8 mouse cellular contexts compared by ENCODE assay signal in the genomic region with DNA sequence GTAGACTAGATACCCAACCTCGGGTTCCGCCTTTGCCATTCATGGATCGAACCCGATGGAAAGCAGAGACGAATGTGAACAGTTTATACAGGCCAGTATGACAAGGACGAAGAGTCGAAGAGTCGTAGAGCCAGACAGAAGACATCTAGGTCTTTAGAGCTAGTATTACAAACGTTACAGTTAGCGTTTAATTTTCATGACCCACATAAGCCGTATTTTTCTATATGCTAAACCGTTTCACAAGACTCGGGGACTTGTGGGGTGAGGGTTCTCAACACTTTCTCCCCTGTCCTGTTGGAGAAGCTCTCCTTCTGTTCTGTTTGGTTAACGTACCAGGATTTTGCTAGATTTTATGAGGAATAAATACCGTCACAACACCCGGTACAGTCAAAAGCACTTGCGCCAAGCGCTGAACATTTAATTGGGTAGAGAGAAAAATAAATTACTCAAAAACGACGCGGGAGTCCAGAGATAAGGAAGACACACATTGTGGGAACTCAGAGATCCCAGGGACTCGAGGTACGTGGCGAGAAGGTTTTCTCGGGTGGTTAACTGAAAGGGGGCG. TPM values are rescaled to one million over a fixed set of nuclear protein-coding genes. Genes with fewer than 3 reads are reported as not detected.
DNase-seq lines count a peak whose midpoint lies in the region; ATAC-seq and TF ChIP-seq lines count a peak whose summit lies in the region.

No protein-coding gene starts in this region.

- no peak for TF ChIP-seq CTCF in small intestine, adult 2 months (IDR thresholded peaks at IDR 0.05; ENCODE audit: extremely low read depth, insufficient read length, insufficient replicate concordance, low read depth, low read length)

- no peak for ATAC-seq in neural tube, embryonic 11.5 days (ENCODE audit: insufficient read depth, low FRiP score, low TSS enrichment)
- ATAC-seq in limb, embryonic 11.5 days (ENCODE audit: insufficient number of reproducible peaks, low FRiP score, low TSS enrichment, low read depth) = no peak

- H3K27me3 ChIP-seq in neural tube, embryonic 11.5 days (ENCODE audit: control insufficient read depth, insufficient read depth, low read length) = no peaks in the 10 kb centered on the region
- H3K27me3 ChIP-seq in limb, embryonic 11.5 days (ENCODE audit: control insufficient read depth, insufficient read depth, low read length) = 0 out of 2 replicates have a peak, but pooled peaks cover 2% of the 10 kb centered on the region
- H3K27me3 ChIP-seq in small intestine, adult 2 months (ENCODE audit: control insufficient read depth, insufficient read depth, low read length) = peaks cover 2% of the 10 kb centered on the region; the same call in 1 of the 2 replicates

- peak; percentile 17 to 39 for DNase-seq in cerebellum, postnatal 10 days
- DNase-seq in cerebellum, adult 11-12 months = no peak
- no peak for DNase-seq in neural tube, embryonic 11.5 days (ENCODE audit: low spot score)
- DNase-seq in neural tube, embryonic 10.5 days (ENCODE audit: extremely low spot score, low spot score) = no peak
- DNase-seq in limb, embryonic 11.5 days (ENCODE audit: low spot score) = no peak
- DNase-seq in kidney, adult 11 months = no peak
- DNase-seq in urinary bladder, postnatal 36 days (ENCODE audit: low spot score in 2 of 2) = no peak

- no peaks in the 10 kb centered on the region for H3K36me3 ChIP-seq in neural tube, embryonic 11.5 days (ENCODE audit: control insufficient read depth, insufficient read depth, low read length)
- H3K36me3 ChIP-seq in limb, embryonic 11.5 days (ENCODE audit: control insufficient read depth, insufficient read depth, low read length) = no peaks in the 10 kb centered on the region
- no peaks in the 10 kb centered on the region for H3K36me3 ChIP-seq in small intestine, adult 2 months (ENCODE audit: control insufficient read depth, insufficient read depth, low read length)

- H3K27ac ChIP-seq in neural tube, embryonic 11.5 days (ENCODE audit: low read depth, low read length) = no peak overlapping the region
- no peak overlapping the region for H3K27ac ChIP-seq in limb, embryonic 11.5 days (replicated peaks; ENCODE audit: low read depth, low read length)
- H3K27ac ChIP-seq in small intestine, adult 2 months (ENCODE audit: insufficient read depth, low read depth, low read length) = peak overlapping the region; percentile 48

- WGBS in neural tube, embryonic 11.5 days = 4% methylated on average over 26 of the region's 26 CpGs
- 7% methylated on average over 26 of the region's 26 CpGs for WGBS in limb, embryonic 11.5 days
- WGBS in small intestine, adult 2 months = 12% methylated on average over 26 of the region's 26 CpGs

- H3K9me3 ChIP-seq in neural tube, embryonic 11.5 days (ENCODE audit: control insufficient read depth, low read length) = no peaks in the 10 kb centered on the region
- H3K9me3 ChIP-seq in limb, embryonic 11.5 days (ENCODE audit: control insufficient read depth, low read length) = no peaks in the 10 kb centered on the region

- H3K4me1 ChIP-seq in neural tube, embryonic 11.5 days (ENCODE audit: control insufficient read depth, insufficient read depth, low read length) = 0 out of 2 replicates have a peak, but pooled peaks cover 5% of the 10 kb centered on the region
- H3K4me1 ChIP-seq in limb, embryonic 11.5 days (ENCODE audit: control insufficient read depth, insufficient read depth, low read length) = no peaks in the 10 kb centered on the region
- H3K4me1 ChIP-seq in small intestine, adult 2 months (ENCODE audit: control insufficient read depth, insufficient read depth, insufficient read length, low read length) = no peaks in the 10 kb centered on the region

- peak overlapping the region; percentile 78 for H3K4me2 ChIP-seq in neural tube, embryonic 11.5 days (ENCODE audit: low read depth)
- H3K4me2 ChIP-seq in limb, embryonic 11.5 days (ENCODE audit: low read depth, severe bottlenecking) = peak overlapping the region; percentile 62

- TF ChIP-seq POLR2A in small intestine, adult 2 months (IDR thresholded peaks at IDR 0.05; ENCODE audit: low read depth, low read length) = no peak; the same call in 1 of the 2 replicates

- H3K4me3 ChIP-seq in neural tube, embryonic 11.5 days (ENCODE audit: low read depth, low read length) = peak overlapping the region; percentile 43
- H3K4me3 ChIP-seq in limb, embryonic 11.5 days (ENCODE audit: low read depth, low read length) = peak overlapping the region; percentile 35
- H3K4me3 ChIP-seq in small intestine, adult 2 months (ENCODE audit: low read depth, low read length) = peak overlapping the region; percentile 67

- peak overlapping the region; percentile 35 for H3K9ac ChIP-seq in neural tube, embryonic 11.5 days (ENCODE audit: low read length)
- H3K9ac ChIP-seq in limb, embryonic 11.5 days (ENCODE audit: low read length) = no peak overlapping the region

RNA-seq across cellular contexts. Expression of gene Ccdc184, which starts 13.7 kb away (rescaled TPM):
- polyA plus RNA-seq in neural tube, embryonic 11.5 days (2014; fragmentation: Nextera tagmentation; extraction: Ambion mirVana) = 10.3 and 12.2 TPM in 2 replicates
- polyA plus RNA-seq in limb, embryonic 11.5 days (2014; fragmentation: Nextera tagmentation; extraction: Ambion mirVana) = 0.40 and 0.70 TPM in 2 replicates
- 0.22 and 0.43 TPM in 2 replicates for polyA plus RNA-seq in small intestine, adult 2 months (2012; rRNA removed)

RNA-seq across cellular contexts. Expression of gene Olfr288, which starts 14.7 kb away (rescaled TPM):
- polyA plus RNA-seq in neural tube, embryonic 11.5 days (2014; fragmentation: Nextera tagmentation; extraction: Ambion mirVana) = not detected in 2 replicates
- not detected in 2 replicates for polyA plus RNA-seq in limb, embryonic 11.5 days (2014; fragmentation: Nextera tagmentation; extraction: Ambion mirVana)
- polyA plus RNA-seq in small intestine, adult 2 months (2012; rRNA removed) = not detected in 2 replicates

RNA-seq across cellular contexts. Expression of gene Asb8, which starts 15.2 kb away (rescaled TPM):
- 50.7 and 58.1 TPM in 2 replicates for polyA plus RNA-seq in neural tube, embryonic 11.5 days (2014; fragmentation: Nextera tagmentation; extraction: Ambion mirVana)
- polyA plus RNA-seq in limb, embryonic 11.5 days (2014; fragmentation: Nextera tagmentation; extraction: Ambion mirVana) = 47.1 and 47.2 TPM in 2 replicates
- polyA plus RNA-seq in small intestine, adult 2 months (2012; rRNA removed) = 15.8 and 27.3 TPM in 2 replicates

RNA-seq across cellular contexts. Expression of gene Gm44579, which starts 40.1 kb away (rescaled TPM):
- not detected in 2 replicates for polyA plus RNA-seq in neural tube, embryonic 11.5 days (2014; fragmentation: Nextera tagmentation; extraction: Ambion mirVana)
- polyA plus RNA-seq in limb, embryonic 11.5 days (2014; fragmentation: Nextera tagmentation; extraction: Ambion mirVana) = not detected in 2 replicates
- not detected in 2 replicates for polyA plus RNA-seq in small intestine, adult 2 months (2012; rRNA removed)

RNA-seq across cellular contexts. Expression of gene Olfr287, which starts 40.2 kb away (rescaled TPM):
- not detected in 2 replicates for polyA plus RNA-seq in neural tube, embryonic 11.5 days (2014; fragmentation: Nextera tagmentation; extraction: Ambion mirVana)
- polyA plus RNA-seq in limb, embryonic 11.5 days (2014; fragmentation: Nextera tagmentation; extraction: Ambion mirVana) = not detected in 2 replicates
- 0.11 and 0.67 TPM in 2 replicates for polyA plus RNA-seq in small intestine, adult 2 months (2012; rRNA removed)

Comparison
In these comparisons a context has a peak if more than half of its experiments do, and no peak if none do; other contexts are left out.
1. DNase-seq: peak in cerebellum, postnatal 10 days (2 of 2); none in cerebellum, adult 11-12 months (single experiment), neural tube, embryonic 11.5 days (single experiment), neural tube, embryonic 10.5 days (single experiment), limb, embryonic 11.5 days (single experiment), kidney, adult 11 months (single experiment) and urinary bladder, postnatal 36 days (0 of 2).
2. Peak in every context shown above with its lines, with median percentiles within 50 percentile points of each other: H3K4me3 ChIP-seq.